Mouse (Mus musculus) c-Kit-positive CD71-positive TER-119-positive erythroid progenitor cells, embryonic 14.5 days (primary cell): ENCODE measurements around the gene Serinc3.
A peak's percentile ranks its signal among the peaks of the same experiment; 100 is the strongest.
"Not testable (repeated sequence)": the region's sequence is repeated elsewhere in the genome, so short reads cannot be mapped to it uniquely, and the experiment has no call there.

Source experiments
- DNase-seq: peaks from one replicate; pipeline ENCODE4 v3.0.0-alpha.2; 2013; ENCODE audit warnings: low spot score

Serinc3 gene

DNA sequence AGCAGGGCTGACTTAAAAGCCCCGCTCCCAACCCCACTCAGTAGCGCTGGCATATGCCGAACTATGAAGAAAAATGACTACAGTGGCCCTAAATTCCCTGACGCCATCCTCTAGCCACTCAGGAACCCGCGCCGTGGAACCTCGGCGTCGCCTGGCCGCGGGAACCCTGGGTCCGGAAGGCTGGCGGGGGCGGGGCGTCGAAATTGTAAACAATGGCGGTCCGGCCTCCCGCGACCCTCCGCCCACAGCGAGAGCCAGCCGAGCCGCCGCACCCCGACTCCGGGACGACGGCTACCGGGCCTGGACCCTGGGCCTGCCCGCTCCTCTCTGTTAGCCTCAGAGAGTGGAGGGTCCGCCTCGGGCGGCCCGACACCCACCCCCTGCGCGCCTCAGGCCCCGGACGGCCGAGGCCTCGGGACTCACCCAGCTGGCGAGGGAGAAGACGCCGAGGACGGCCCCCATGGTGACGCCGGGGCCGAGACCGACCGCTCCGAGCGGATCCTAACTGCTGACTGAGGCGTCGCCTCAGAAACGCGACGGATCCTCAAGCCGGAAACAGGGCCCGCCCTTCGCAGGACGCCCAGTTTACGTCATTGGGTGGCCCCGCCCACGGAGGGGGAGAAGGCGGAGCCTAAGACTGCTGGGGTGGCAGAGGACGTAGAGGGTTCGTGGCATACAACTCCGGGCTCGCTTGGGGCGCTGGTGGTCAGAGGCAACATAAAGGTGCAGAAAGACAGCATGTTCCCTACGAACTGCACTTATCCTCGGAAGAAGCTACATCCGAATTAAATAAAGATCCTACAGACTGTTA is at the start of gene Serinc3:
Serinc3 (minus strand) TSS at position 557 of the 811 bp plus-strand sequence.
- DNase-seq = peak; percentile 98

DNA sequence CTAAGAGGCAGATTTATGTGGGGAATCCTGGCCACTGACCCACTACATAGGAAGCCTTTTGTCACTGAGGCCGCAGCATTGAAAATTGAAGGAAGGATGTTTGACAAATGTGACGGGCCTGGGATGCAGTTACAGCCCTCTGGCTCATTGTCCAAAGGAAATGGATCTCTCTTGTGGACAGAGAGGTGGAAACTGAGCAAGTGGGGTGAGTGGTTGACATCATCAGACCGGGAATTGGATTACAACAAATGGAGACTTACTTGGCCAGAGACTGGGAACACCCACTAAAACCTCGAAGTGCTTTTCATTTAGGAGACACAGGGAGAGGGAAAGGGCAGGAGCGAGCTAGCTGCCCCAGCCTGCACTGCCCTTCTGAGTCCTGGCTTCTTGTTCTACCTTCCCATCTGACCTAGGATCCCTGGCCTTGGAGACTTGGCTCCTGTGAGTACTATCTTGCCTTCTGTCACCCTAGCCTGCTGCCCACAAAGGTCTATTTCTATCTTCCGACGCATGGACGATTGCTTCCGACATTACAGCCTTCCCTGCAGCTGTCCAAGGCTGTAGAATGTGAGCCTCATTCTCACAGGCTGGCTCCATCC is 48.9 kb upstream of the Serinc3 start:
- no peak for DNase-seq

DNA sequence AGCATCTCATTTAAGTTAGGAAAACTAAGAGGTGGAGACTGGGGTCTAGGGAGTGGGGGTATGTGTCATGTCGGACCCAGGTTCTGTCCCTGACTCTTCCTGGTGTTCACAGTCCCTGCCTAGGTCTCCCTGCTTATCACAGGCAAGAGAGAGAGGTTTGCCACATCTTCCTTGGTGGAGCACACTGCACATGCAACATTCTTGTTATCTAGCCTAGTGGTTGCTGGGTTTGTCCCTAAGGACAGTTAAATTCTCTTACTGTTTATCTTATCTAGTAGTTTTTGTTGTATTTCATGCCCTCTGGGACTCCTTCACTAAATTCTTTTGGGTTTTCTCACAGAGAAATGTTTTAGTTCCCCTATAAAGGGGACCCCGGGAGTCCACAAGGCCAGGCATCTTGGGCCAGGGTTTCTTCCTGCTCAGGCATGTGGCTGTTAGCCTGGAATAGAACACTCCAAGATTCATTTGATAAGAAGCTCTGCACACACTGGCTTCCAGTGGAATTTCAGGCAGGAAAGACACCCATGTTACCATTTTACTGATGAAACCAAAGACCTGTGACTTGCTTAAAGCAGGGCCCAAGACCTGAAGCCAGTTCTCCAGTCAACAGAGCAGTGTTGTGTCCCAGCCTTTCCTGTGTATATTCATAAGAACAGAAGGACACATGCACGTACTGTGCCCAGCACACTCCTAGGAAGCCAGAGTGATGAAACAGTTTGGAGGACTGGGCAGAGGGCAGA is 48.1 kb upstream of the Serinc3 start:
- peak; percentile 43 for DNase-seq

DNA sequence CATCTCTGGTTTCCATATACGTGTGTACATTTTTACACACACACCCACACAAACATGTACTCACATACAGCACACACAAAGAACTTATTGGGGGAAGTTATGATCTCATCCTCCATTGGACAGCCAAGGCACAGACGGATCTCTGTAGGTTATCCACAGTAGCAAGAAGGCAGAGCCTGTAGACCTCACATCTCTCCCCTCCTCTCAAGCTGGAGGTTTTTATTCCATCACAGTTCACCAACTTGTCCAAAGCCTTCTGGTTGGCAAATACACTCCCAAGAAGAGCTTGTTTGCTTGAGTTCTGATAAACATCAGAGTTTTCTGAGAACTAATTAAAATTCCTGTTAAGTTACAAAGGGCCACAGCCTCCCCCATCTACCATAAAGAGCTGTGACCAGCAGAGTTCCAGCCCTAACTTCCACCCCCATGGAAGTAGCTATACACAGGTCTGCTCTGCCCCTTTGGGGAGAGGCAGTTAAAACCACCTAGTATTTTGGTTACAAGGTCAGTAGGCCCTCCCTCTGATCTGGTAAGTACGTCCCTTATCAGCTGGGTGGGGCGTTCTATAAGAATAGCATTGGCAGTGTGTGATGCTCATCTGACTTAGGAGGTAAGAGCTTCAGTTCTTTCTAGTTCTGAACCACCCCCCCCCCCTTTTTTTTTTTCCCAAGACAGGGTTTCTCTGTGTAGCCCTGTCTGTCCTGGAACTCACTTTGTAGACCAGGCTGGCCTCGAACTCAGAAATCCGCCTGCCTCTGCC is 47.1 kb upstream of the Serinc3 start:
- peak; percentile 57 for DNase-seq

DNA sequence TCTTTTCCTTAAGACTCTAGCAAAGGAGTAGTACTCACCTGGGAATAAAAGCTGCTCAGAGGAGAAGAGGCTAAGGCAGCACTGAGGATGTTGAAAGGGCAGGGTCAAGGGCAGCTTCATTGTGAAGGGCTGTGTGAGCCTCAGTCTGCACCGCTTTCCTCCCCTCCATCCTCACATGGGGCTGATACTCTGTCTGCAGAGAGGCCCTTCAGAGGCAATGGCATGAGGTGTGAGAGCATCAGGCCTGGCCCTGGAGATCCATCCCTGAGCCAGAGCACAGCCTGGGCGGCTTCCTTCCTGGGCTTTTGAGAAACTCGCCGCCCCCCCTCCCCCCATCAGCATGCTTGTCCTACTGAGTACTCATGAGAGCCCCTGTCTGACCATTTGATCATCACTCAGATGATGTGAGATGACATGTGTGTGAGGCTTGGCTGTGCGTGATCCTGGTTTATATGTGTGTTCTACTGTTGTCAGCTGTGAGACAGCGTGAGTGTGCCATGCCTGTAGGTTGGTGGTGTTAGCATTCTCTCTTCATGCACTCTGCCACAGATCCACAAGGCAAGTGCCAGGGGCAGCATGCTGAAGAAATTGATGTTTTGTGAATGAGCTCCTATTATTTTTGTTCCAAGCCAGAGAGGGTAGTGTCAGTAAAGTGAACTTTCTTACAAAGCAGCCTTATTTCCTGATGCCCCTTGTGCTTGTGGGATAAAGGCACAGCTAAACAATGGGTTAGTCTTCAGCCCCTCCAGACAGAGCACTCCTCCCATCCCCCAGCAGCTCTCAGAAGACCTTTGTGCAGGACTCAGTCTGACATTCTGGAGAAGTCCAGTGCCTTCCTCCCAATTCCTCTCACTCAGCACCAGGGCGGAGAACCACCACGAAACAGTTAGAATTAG is 45.7 kb upstream of the Serinc3 start:
- DNase-seq = no peak

DNA sequence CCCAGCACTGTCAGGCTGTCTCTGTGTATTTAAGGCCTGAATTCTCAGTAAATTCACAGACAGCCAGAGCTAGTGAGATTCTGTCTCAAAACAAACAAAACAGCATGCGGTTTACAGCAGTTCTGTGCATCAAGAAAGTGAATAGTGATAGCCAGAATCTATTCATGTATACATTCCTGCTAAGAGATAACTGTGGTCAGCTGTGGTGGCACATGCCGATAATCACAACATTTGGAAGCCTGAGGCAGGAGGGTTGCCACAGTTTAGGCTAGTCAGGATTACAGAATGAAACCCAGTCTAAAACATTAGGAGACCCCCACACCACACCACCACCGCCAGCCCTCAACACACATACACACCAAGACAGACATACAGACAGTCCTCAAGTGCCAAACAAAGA is 44.8 kb upstream of the Serinc3 start:
- DNase-seq = no peak

DNA sequence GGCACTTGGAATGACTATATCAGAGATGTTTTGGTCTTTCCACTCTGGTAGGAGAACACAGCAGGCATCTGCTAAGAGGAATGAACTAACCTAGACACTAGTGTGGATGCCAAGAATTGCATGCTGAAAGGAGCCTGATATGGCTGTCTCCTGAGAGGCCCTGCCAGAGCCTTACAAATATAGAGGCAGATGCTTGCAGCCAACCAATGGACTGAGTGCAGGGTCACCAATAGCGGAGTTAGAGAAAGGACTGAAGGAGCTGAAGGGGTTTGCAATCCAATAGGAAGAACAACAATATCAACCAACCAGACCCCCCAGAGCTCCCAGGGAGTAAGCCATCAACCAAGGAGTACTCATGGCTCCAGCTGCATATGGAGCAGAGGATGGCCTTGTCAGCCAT is 43.4 kb upstream of the Serinc3 start:
- DNase-seq = not testable (repeated sequence)

DNA sequence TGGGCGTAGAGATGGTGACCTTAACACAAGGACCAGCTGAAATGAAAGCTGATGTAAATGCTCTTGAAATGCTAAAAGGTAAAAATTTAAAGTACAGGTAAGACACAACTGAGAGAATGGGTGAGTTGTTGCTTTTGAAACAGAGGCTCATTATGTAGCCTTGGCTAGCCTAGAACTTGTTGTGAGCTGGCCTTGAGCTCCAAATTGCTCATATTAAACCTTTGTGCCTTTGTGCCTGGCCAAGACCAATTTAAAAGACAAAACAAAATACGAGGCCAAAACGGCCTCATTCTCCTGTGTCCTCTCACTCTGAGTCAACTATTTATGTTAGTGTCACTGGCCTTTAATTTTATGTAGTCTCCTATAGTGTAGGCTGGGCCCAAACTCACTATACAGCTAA is 42.0 kb upstream of the Serinc3 start:
- DNase-seq = no peak

DNA sequence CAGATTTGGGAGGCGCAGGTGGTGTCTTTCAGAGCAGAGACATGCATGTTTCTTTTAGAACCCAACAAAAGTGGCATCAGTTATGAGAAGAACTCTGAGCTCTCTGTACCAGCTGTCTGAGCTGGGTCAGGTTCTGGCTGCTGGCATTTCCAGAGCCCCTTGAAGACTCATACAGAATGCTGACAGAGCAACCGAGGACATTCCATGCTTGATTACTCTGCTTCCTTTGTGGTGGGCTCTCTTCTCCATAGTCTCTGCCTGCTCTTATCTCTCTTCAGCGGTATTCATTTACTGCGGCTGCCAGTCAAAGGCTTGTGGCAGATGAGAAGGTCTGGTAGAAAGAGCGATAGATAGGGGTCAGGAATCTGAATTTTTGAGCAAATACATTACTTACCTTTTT is 41.3 kb upstream of the Serinc3 start:
- no peak for DNase-seq

DNA sequence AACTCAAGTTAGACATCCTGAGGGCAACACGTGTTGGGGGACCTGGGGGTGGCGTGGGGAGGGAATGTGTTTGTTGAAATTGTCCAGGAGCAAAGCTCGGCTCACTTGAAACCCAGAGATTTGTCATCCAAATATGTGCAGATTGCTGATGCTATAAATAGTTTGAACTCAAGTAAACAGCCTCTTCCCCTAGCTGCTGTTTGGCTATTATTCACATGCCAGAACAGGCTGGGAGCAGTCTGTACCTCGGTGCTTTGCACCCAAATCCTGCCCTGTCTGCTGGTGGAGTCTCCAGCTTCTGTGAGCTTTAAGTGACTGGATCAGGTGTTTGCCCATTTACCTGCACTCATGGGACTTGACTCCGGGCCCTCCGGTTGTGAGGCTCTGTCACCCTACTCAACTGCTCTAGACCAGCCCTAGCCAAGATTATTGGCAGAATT is 40.9 kb upstream of the Serinc3 start:
- DNase-seq = no peak

DNA sequence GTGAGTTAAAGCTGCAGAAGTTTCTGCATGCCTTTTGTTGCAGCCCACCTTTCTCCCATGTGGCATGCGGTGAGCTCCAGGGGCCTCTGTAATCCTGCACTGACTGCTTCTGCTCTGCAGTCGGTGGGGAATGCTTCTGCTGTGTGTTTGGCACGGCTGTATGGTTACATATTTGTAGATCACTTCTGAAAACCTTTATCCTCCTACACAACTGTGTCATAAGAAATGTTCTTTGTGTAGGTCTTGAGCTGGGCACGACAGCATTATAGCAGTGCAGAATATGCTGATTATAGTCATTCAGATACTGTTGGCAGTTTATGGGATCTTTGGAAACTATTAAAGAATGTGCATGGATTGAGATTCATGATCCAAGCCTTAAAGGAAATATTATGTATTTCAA is 40.4 kb upstream of the Serinc3 start:
- DNase-seq = no peak

DNA sequence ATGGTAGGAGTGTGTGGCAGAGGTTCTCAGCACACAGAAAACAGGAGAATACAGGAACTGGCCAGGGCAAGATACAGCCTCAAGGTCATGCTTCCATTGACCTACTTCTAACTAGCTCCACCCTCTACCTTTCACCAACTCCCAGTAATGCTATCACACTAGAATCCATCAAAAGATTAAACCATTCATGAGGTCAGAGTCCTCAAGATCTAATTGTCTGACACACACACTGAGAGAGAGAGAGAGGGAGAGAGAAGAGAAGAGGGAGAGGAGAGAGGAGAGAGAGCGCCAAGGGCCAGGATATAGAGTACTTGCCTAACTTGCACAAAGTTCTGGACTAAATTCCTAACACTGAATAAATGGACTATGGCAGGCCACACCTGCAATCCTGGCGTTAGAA is 37.4 kb upstream of the Serinc3 start:
- no peak for DNase-seq

DNA sequence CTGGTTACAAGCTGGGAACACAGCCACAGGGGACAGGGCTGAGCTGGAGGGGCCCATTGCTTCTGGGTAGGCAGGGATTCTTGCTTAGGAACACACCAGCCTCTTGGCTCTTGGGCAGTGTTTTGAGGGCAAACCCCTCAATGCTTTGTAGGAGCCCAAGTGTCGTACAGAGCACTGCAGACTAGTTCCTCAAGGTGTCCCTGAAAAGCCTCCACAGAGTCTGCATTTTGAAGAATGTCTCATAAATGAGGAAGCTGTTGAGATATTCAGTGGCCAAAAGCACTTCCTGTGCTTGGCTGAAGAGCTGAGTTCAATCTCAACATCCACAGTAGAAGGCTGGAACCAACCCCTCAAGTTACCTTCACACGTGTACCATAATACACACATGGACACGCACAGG is 31.8 kb upstream of the Serinc3 start:
- DNase-seq = no peak

DNA sequence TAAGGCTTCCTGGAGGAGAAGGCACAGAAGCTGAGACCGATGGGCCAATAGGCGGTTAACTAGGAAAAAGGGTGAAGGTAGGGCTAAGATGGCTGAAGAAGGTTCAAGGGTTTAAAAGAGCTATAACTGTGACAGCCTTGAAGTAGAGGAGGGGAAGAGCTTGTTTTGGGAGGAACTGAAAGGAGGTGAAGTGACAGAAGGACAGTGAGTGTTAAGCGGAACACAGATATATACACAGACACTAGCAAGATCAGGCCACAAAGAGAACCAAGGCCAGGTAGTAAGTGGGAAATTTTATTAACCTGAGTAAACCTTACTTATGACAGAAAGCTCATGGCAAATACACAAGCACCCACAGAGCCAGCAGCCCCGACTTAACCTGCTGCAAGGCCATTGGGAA is 31.4 kb upstream of the Serinc3 start:
- no peak for DNase-seq

DNA sequence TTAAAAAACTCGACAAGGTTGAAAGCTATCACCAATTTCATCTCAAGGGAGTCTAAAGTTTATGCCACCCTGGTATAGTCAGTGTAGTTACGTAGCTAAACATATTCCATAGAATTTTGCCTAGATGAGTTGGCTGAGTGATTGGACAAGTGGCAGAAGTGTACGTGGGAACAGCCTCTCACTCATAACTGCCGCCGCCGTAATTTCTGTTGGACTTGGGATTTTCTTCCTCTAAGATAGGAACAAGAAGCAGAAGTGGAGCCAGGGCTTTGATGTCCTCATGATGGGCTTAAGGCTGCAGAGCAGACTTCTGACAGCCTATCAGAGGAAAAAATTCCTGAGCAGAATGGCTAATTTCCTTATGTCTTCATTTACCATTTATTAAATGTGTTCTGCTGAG is 30.7 kb upstream of the Serinc3 start:
- no peak for DNase-seq

DNA sequence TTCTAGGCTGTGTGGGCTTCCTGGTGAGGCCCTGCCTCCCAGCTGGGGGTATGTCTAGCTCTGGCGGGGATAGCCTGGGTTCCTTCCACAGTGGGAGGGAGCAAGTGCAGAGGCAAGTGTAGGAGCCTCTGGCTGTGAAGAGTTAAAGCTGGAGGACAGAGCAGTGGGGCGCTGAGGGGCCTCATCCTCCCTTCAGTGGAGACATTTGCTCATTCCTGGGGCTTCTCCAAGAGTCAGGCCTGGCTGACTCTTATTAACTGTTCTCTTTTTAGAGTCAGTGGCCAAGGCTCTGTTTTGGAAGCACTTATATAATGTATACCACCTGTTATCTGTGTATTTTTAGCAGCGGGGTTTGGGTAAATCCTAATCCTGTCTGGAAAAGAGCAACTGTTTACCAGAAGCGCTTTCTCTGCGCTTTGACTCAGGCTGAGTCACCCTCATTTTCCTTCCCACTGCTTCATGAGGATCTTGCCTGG is 30.3 kb upstream of the Serinc3 start:
- DNase-seq = no peak

DNA sequence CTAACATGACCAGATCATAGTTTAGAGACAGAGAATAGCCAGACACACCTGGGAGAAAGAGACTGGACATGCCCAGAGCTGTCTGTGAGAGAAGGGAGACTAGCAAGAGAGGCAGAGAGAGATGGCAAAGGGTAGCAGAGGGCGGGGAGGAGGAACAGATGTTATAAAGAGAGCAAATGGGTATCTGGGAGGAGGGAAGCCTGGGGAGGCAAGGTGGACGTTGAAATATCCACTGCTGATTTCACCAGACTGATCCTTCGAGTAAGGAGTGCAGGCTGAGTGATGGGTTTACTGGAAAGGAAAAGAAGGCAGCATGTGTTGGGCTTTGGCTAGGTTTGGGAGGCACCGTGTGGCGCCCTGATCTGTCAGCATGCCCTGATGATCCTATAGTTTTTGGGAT is 29.5 kb upstream of the Serinc3 start:
- no peak for DNase-seq

DNA sequence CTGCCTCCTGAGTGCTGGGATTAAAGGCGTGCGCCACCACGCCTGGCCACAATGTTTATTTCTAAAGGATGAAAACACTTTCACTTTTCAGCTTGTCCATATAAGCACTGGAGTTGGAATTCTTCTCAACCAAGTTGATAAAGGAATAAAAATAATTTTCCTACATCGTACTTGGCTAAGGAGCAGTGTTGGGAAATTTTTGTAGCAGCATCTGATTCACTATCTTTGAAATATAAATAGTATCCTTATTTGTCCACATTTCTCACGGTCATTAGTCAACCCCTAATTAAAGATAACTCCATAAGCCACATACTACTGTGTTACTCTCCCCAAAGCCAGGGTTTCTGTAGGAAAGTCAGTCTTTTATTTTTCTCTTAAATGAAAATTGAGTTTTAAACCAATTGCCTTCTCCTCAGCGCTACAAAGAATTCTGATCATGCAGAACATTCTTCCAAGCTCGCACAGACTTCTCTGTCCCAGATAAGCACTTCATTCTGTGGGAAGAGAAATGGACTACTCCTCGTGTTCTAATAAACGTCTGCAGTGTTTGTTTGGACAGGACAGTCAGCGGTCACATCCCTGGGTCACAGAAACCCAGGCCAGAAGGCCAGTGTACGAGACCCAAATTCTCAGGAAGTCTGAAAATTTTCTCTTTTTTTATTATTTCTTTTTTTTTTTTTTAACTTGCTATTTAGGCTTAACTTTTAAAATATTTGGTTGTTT is 26.1 kb upstream of the Serinc3 start:
- DNase-seq = no peak

DNA sequence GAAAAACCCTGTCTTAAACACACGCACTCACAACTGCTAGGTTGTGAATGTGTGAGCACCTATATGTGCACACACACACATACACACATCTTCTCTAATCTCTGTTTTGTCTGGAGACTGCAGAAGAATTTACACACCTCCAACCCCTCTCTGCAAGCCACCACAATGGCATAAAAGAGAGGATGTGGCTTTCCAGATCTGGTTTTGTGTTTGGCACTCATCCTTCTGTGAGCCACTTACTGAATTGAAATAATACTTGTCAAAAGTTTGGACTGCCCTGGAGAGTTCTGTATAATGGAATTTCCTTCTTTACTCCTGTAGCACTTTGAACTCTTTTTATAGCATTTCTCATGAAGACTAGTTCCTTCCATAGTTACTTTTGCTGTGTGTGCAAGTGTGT is 22.1 kb upstream of the Serinc3 start:
- DNase-seq = no peak

DNA sequence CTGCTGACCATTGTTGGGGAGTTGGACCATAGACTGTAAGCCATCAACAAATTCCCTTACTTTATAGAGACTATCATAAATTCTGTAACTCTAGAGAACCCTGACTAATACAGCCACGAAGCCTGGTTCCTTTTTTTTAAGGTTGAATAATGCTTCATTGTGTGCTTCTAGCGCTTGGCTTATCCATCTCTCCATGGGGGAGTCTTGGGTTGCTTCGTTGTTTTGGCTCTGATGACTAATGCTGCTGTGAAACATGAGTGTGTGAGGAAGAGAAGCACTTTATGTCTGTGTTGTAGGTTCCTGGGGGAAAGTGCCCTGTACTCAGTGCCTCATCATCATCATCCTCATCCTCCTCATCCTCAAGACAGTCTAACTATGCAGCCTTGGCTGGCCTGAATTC is 19.0 kb upstream of the Serinc3 start:
- DNase-seq = no peak
